Mouse (Mus musculus) spleen, adult 2 months (tissue): Measurements from ENCODE around the gene Srp68. TPM values are rescaled to one million over a fixed set of nuclear protein-coding genes. Genes with fewer than 3 reads are reported as not detected.

Experiments used
- DNase-seq, 2 experiments: peaks; one replicate each; pipeline versions ENCODE4 v3.0.0 to v3.0.0-alpha.2; 2012 to 2021; ENCODE audit warnings: low spot score in 2 of 2, low read depth in 1 of 2
- H3K27ac ChIP-seq: fragments of 200-500 bp; 2 replicates; pipeline ENCODE4 v1.5.1; 2012; ENCODE audit warnings: low read length, inconsistent platforms; ENCODE audit not compliant: insufficient read depth
- H3K27me3 ChIP-seq: fragments of 200-500 bp; 2 replicates; pipeline ENCODE4 v1.6.1; 2012; ENCODE audit warnings: mild to moderate bottlenecking, moderate library complexity, low read length, inconsistent platforms; ENCODE audit not compliant: control insufficient read depth, insufficient read depth
- H3K36me3 ChIP-seq: fragments of 200-500 bp; 2 replicates; pipeline ENCODE4 v1.6.1; 2012; ENCODE audit warnings: mild to moderate bottlenecking, low read length, inconsistent platforms; ENCODE audit not compliant: control insufficient read depth, insufficient read depth
- H3K4me1 ChIP-seq: fragments of 200-500 bp; 2 replicates; pipeline ENCODE4 v1.6.1; 2011; ENCODE audit warnings: inconsistent platforms; ENCODE audit not compliant: control insufficient read depth, insufficient read depth, insufficient read length
- H3K4me3 ChIP-seq: fragments of 200-500 bp; 2 replicates; pipeline ENCODE4 v1.5.1; 2011; ENCODE audit warnings: mild to moderate bottlenecking, inconsistent platforms; ENCODE audit not compliant: insufficient read depth, insufficient read length; ENCODE audit errors: extremely low read depth
- CTCF ChIP-seq: fragments of 200-500 bp; IDR thresholded peaks from 2 replicates; pipeline ENCODE4 v1.5.1; 2011; ENCODE audit warnings: mild to moderate bottlenecking, inconsistent platforms; ENCODE audit not compliant: insufficient read depth, insufficient read length, insufficient replicate concordance; ENCODE audit errors: extremely low read depth
- POLR2A ChIP-seq: fragments of 200-500 bp; IDR thresholded peaks from 2 replicates; pipeline ENCODE4 v1.6.1; 2011; ENCODE audit warnings: low read depth, low read length, inconsistent platforms
- WGBS: fragments of 180-500 bp; shearing (Covaris S2); methylation state at CpG from one replicate; pipeline ENCODE4 v1.1.7; 2018; 5-methylcytosine and 5-hydroxymethylcytosine counted together
- polyA plus RNA-seq: library from polyadenylated mRNA; depleted of rRNA; stranded (reverse); fragments of >200 nt; gene quantifications from 2 replicates; pipeline ENCODE4 v1.2.3, GENCODE M21; 2012

Srp68 gene
- polyA plus RNA-seq, 1 experiment, result 25.4 TPM

DNA sequence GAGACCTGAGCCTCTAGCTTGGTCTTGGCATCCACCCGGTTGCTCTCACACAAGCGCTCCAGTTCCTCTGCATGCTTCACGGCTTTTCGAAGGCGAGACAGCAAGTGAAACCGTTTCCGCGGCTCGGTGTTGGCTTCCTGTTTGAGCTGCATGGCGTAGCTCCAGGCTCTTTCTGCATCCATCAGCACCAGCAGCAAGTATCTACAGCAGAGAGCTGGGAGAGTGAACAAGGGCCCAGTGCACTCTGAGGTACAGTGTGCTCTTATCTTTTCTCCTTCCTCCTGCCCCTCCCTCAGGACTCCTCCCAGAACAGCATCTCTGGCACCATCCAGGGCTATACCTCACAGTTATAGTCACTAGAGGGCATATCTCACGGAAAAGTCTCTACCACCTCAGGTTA, 8.7 kb downstream of the Srp68 start:
- TF ChIP-seq CTCF (no peak), POLR2A (no peak)
- Histone ChIP-seq H3K4me1 (no peaks in the 10 kb centered on the region; the same call in 1 of the 2 replicates), H3K36me3 (peaks cover 53% of the 10 kb centered on the region), H3K27me3 (no peaks in the 10 kb centered on the region), H3K4me3 (no peak overlapping the region), H3K27ac (no peak overlapping the region)
- WGBS, result 18% methylated on average over 11 of the region's 11 CpGs
- DNase-seq, result no peak

DNA sequence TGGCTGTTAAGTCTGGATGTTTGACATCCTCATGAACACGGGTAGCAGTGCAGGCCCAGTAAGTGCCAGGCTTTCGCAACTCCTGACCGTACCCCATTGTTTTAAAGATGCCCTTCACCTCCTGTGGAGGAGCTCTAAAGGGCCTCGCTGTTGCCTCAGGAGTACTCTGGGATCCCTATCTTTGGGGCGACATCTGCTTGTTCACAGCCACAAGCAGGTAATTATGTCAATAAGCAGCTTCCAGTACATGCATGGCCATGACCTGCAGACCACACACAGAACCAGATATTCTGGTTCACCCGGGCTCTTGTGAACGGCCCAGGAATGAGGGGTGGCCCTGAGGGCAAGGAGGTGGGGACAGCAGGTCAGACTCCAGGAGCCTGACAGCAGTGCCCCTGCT, 13.8 kb downstream of the Srp68 start:
- no peak for TF ChIP-seq POLR2A
- no peak for TF ChIP-seq CTCF
- H3K4me3 ChIP-seq, result no peak overlapping the region
- H3K4me1 ChIP-seq, result no peaks in the 10 kb centered on the region
- WGBS, result 80% methylated on average over 7 of the region's 7 CpGs
- peaks cover 45% of the 10 kb centered on the region for H3K36me3 ChIP-seq
- no peaks in the 10 kb centered on the region for H3K27me3 ChIP-seq
- H3K27ac ChIP-seq, result no peak overlapping the region
- no peak for DNase-seq

DNA sequence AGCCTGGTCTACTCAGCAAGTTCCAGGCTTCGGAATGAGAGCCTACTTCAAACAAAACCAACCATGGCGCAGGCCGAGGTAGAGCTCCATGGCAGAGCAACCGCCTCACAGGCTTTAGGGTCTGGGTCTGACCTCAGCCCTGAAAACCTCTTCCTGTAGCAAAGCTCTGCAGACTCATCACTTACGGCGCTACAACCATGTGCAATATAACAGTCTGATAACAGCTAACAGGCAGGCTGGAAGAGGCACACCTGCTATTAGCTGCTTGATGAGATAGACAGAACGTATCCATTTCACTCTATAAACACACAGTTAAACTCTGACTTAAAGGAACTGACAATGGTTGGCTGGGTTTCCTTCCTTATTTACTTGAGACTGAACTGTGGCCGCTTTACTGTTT, 14.6 kb downstream of the Srp68 start:
- H3K4me1 ChIP-seq, result no peaks in the 10 kb centered on the region
- H3K36me3 ChIP-seq, result peaks cover 43% of the 10 kb centered on the region
- TF ChIP-seq CTCF (no peak), POLR2A (no peak)
- H3K27ac ChIP-seq, result no peak overlapping the region
- WGBS, result 34% methylated on average over 8 of the region's 8 CpGs
- no peak overlapping the region for H3K4me3 ChIP-seq
- no peak for DNase-seq
- no peaks in the 10 kb centered on the region for H3K27me3 ChIP-seq

DNA sequence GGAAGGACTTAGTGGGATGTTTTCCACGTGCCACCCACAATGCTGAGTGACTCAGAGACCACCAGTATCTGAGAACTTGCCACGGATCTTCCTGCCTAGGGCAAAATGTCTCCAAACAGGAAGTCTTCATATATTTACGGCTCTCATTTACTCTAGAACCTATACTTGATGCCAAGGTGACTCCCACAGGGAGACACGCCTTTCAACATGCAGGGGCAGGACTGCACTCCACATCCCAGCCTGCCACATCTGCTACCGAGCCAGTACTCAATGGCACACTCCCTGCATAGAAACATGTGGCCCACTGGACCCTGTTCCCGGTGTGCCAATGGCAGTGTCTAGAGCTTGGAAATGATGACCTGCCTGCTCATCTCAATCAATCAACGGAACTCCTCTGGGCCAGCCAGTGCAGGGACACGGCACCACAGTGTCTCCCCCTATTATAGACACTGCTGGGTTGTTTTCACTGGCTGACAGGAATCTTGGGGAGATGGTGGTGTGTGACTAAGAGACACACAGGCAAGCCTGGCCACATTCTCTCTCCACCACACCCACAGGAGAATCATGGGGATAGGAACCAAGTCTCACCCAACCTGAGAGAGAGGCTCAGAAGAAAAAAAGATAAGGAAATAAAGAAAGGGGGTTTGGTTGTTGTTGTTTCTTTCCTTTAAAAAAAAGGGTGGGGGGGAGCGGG, 17.9 kb downstream of the Srp68 start:
- no peaks in the 10 kb centered on the region for H3K4me1 ChIP-seq
- no peaks in the 10 kb centered on the region for H3K27me3 ChIP-seq
- no peak overlapping the region for H3K4me3 ChIP-seq
- peaks cover 34% of the 10 kb centered on the region for H3K36me3 ChIP-seq
- H3K27ac ChIP-seq, result no peak overlapping the region
- WGBS, result 63% methylated on average over 9 of the region's 9 CpGs
- DNase-seq, result no peak
- TF ChIP-seq CTCF (no peak), POLR2A (no peak)

DNA sequence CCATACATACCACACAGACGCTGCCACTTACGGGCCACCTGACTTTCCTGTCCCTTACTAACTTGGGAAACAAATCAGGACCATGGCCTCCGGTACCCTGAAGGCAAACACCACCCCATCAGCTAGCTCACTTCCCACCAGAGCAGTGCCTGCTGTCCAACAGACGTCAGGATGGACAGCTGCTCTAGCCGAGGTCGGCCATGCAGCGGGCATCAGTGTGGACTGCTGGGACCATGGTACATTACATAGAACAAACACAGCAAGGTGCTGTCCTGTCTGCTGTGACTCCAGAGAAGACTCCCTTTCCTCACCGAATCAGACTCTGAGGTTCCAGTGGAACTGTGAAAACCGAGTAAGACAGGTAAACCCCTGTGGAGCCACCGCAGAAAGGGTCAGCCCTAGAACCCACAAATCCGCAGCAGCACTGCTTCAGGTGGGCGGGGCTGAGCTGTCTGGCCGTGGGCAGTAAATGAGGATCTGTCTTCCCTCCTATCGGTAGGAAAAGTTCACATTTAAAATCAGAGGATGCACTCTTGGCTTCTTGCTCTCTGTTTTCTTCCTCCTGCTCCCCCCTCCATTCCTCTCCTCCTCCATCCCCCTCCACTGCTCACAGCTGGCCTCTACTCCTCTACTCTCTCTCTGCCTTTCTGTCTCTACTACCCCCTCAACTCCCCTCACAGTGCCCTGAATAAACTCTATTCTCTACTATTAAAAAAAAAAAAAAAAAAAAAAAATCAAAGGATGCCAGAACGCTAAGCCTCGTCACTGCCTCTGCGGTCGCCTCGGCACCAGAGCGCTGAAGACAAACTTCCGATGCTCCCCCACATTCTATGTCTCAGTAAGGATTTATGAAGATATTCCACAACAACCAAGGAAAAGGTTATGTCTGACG, 18.7 kb downstream of the Srp68 start:
- no peak for DNase-seq
- H3K4me3 ChIP-seq, result no peak overlapping the region
- no peak for TF ChIP-seq POLR2A
- no peak for TF ChIP-seq CTCF
- H3K4me1 ChIP-seq, result no peaks in the 10 kb centered on the region
- peaks cover 35% of the 10 kb centered on the region for H3K36me3 ChIP-seq
- no peak overlapping the region for H3K27ac ChIP-seq
- 42% methylated on average over 22 of the region's 22 CpGs for WGBS
- H3K27me3 ChIP-seq, result no peaks in the 10 kb centered on the region

DNA sequence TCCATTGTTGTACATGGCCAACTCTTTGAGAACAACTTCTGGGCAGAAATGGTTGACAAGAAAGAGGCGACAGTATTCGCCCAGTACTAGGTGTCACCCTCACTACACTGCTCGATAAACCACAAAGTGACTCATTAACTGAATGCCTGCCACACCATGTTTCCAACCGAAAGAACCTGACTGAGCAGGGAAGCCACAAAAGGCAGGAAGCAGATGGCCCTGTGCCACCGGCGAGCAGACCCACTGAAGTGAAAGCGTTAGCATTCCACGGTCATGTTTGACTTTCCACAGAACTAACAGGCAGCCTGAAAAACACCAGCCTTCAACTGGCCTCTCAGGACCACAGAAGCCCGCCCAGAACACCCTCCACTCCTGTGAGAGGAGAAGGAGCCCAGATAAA, 19.4 kb downstream of the Srp68 start:
- TF ChIP-seq CTCF (no peak), POLR2A (no peak)
- H3K4me1 ChIP-seq, result no peaks in the 10 kb centered on the region
- 18% methylated on average over 9 of the region's 9 CpGs for WGBS
- no peaks in the 10 kb centered on the region for H3K27me3 ChIP-seq
- H3K36me3 ChIP-seq, result peaks cover 36% of the 10 kb centered on the region
- H3K27ac ChIP-seq, result no peak overlapping the region
- H3K4me3 ChIP-seq, result no peak overlapping the region
- DNase-seq, result no peak

DNA sequence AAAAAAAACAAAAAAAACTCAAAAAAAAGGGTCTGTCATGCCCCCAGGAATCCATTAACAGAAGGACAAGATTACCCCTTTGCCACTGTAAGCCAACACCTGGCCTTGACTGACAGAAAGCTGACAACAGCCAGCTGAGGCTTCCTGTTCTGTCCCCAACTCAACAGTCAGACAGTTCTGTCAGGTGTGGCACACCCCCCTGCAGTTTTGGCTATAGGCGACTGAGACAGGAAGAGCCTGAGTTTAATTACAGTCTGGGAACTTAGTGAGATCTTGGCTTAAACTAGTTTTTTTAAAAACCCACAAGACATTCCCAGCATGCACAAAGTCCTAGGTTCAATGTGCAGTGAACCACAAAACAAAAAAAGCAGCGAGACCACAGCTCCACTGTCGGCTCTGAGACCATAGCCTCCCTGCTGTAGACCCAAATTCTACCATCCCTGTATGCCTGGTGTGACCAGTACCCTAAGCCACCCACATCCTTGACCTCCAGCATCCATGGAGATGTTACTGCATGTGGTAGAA, 20.9 kb downstream of the Srp68 start:
- TF ChIP-seq POLR2A, result no peak
- no peak for TF ChIP-seq CTCF
- Histone ChIP-seq H3K4me1 (no peaks in the 10 kb centered on the region), H3K36me3 (peaks cover 43% of the 10 kb centered on the region), H3K4me3 (no peak overlapping the region), H3K27ac (no peak overlapping the region), H3K27me3 (no peaks in the 10 kb centered on the region)
- DNase-seq, result no peak
- 20% methylated on average over 3 of the region's 3 CpGs for whole genome bisulfite sequencing
